Mouse (Mus musculus) ES-E14 (cell line): ENCODE measurements around the gene Hsd11b2. TPM values are rescaled to one million over a fixed set of nuclear protein-coding genes. Genes with fewer than 3 reads are reported as not detected.

Source experiments
- DNase-seq: peaks from one replicate; pipeline ENCODE4 v3.0.0-alpha.2; 2013; ENCODE audit warnings: low read depth, low spot score
- H3K27ac ChIP-seq: 2 replicates; pipeline ENCODE4 v1.5.1; 2012; ENCODE audit warnings: low read depth, mild to moderate bottlenecking, low read length, moderate library complexity, mixed read lengths; ENCODE audit not compliant: poor library complexity, insufficient read depth, severe bottlenecking
- H3K36me3 ChIP-seq: 2 replicates; pipeline ENCODE4 v1.6.1; 2012; ENCODE audit warnings: mild to moderate bottlenecking, low read length, moderate library complexity, mixed read lengths; ENCODE audit not compliant: control insufficient read depth, poor library complexity, insufficient read depth, severe bottlenecking
- H3K4me1 ChIP-seq, 2 experiments: fragments of 150-350 bp in 1 of 2; sonication (generic) in 1 of 2; 2 replicates each; pipeline ENCODE4 v1.6.1; 2012; ENCODE audit warnings: low read length in 2 of 2, mild to moderate bottlenecking in 1 of 2, mixed read lengths in 1 of 2; ENCODE audit not compliant: control insufficient read depth in 2 of 2, insufficient read depth in 2 of 2, poor library complexity in 1 of 2
- H3K4me3 ChIP-seq, 2 experiments: fragments of 150-350 bp in 1 of 2; sonication (generic) in 1 of 2; 2 replicates each; pipeline ENCODE4 v1.5.1; 2012; ENCODE audit warnings: low read length in 2 of 2, low read depth in 1 of 2, mild to moderate bottlenecking in 1 of 2, mixed read lengths in 1 of 2; ENCODE audit not compliant: insufficient read depth in 1 of 2, poor library complexity in 1 of 2, severe bottlenecking in 1 of 2
- H3K9ac ChIP-seq: 2 replicates; pipeline ENCODE4 v1.6.1; 2012; ENCODE audit warnings: low read depth, mild to moderate bottlenecking, low read length, mixed read lengths; ENCODE audit not compliant: poor library complexity, insufficient read depth, severe bottlenecking
- H3K9me3 ChIP-seq: fragments of 150-350 bp; sonication (generic); 2 replicates; pipeline ENCODE4 v1.6.1; 2012; ENCODE audit warnings: low read depth, mild to moderate bottlenecking, low read length; ENCODE audit not compliant: control insufficient read depth, insufficient read depth
- CHD2 ChIP-seq: IDR thresholded peaks from 2 replicates; pipeline ENCODE4 v1.6.1; 2014; ENCODE audit warnings: mild to moderate bottlenecking, low read depth, low read length, inconsistent platforms
- HCFC1 ChIP-seq: IDR thresholded peaks from 2 replicates; pipeline ENCODE4 v1.6.1; 2012; ENCODE audit warnings: low read length, inconsistent platforms, borderline replicate concordance; ENCODE audit not compliant: insufficient read depth
- MAFK ChIP-seq: IDR thresholded peaks from 2 replicates; pipeline ENCODE4 v1.6.1; 2014; ENCODE audit warnings: mild to moderate bottlenecking, low read depth, low read length, inconsistent platforms; ENCODE audit not compliant: insufficient read depth
- ZC3H11A ChIP-seq: IDR thresholded peaks from 2 replicates; pipeline ENCODE4 v1.6.1; 2012; ENCODE audit warnings: low read depth, mild to moderate bottlenecking, inconsistent platforms, low read length, borderline replicate concordance
- ZNF384 ChIP-seq: IDR thresholded peaks from 2 replicates; pipeline ENCODE4 v1.6.1; 2012; ENCODE audit warnings: low read depth, low read length, inconsistent platforms
- in situ Hi-C, 2 experiments: fragments of 600-800 bp; cut with MboI; formaldehyde crosslinking; loops; one replicate each; pipeline ENCODE4 v1.15.1; 2025; ENCODE audit warnings: low sequenced_read_pairs in 2 of 2, inconsistent platforms in 1 of 2; ENCODE audit not compliant: unreplicated experiment in 2 of 2
- total RNA-seq: library from RNA; depleted of rRNA; stranded (reverse); fragments of 300-350 nt; gene quantifications from 2 replicates; pipeline ENCODE4 v1.2.3, GENCODE M21; 2012

Gene Hsd11b2
- total RNA-seq, 1 experiment, result 0.67 TPM

DNA sequence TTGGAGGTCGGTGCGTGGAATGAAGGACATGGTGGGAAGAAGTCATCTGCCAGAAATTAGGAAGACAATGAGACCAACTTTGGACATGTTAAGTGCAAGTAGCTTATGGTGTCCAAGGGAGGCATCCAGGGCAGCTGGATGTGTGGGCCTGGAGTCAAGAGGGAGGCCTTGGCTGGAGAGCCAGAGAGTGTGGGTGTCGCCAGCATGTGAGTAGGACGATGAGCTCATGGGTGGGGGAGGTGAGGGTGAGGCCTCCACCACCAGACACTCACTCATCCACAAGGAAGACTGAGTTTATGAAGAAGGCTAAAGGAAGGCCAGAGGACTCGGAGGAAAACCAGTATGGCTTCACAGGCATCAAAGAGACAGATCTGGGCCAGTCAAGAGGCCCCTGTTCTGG is 3.9 kb upstream of the Hsd11b2 start:
- Histone ChIP-seq H3K4me1 (peaks cover 0 to 18% of the 10 kb centered on the region in 2 experiments; a peak in 2 of 4 replicates), H3K9me3 (no peaks in the 10 kb centered on the region), H3K9ac (no peak overlapping the region), H3K27ac (no peak overlapping the region), H3K36me3 (no peaks in the 10 kb centered on the region), H3K4me3 (no peak overlapping the region)
- no peak for DNase-seq
- TF ChIP-seq HCFC1, result no peak
- no peak for TF ChIP-seq MAFK
- no peak for TF ChIP-seq ZNF384
- no peak for TF ChIP-seq CHD2
- TF ChIP-seq ZC3H11A, result no peak
- in situ Hi-C loops, result no loop called here

- in situ Hi-C loops, result no loop called here
- no peaks in the 10 kb centered on the region for H3K9me3 ChIP-seq
- DNase-seq, result peak; percentile 93
- no peak overlapping the region for H3K9ac ChIP-seq
- no peaks in the 10 kb centered on the region for H3K36me3 ChIP-seq
- no peak for TF ChIP-seq CHD2
- TF ChIP-seq MAFK, result no peak
- TF ChIP-seq ZC3H11A, result peak; percentile 14; the same call in 1 of the 2 replicates
- TF ChIP-seq ZNF384, result no peak
- TF ChIP-seq HCFC1, result no peak
- H3K27ac ChIP-seq, result no peak overlapping the region
- peaks cover 0 to 21% of the 10 kb centered on the region in 2 experiments; a peak in 2 of 4 replicates for H3K4me1 ChIP-seq
- peak overlapping the region in 1 of 2 experiments; percentile 33; a peak in 2 of 4 replicates for H3K4me3 ChIP-seq
Measured at GRCm38 (mm10) chr8:105516018-105516645, 2.4 kb upstream of the Hsd11b2 start.

- H3K9me3 ChIP-seq, result no peaks in the 10 kb centered on the region
- no peak overlapping the region for H3K27ac ChIP-seq
- peaks cover 0 to 23% of the 10 kb centered on the region in 2 experiments; a peak in 2 of 4 replicates for H3K4me1 ChIP-seq
- no peak for DNase-seq
- TF ChIP-seq ZNF384, result no peak
- H3K4me3 ChIP-seq, result no peak overlapping the region
- peaks cover 5% of the 10 kb centered on the region; the same call in 1 of the 2 replicates for H3K36me3 ChIP-seq
- in situ Hi-C loops, result no loop called here
- H3K9ac ChIP-seq, result no peak overlapping the region
Measured at GRCm38 (mm10) chr8:105517346-105517745, 1.2 kb upstream of the Hsd11b2 start.

DNA sequence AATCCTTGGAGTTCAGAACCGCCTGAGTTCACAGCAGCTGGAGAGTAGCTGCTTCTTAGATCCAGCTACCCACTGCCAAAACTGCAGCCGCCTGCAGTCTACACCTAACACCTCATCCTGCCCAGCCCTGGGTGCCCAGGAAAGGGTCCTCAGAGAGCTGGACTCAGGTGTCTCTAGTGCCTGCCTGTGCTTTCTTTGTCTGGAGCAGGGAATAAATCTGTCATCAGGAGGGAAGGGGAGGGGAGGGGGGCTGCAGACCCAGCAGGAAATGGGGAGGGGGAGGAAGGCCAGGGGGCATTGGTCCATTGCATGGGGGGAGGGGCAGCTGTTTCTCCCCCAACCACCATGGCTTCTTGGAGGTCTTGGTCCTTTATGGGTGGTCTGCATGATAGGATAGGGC is 1.0 kb downstream of the Hsd11b2 start:
- H3K4me1 ChIP-seq, result peaks cover 0 to 19% of the 10 kb centered on the region in 2 experiments; a peak in 2 of 4 replicates
- H3K36me3 ChIP-seq, result peaks cover 12% of the 10 kb centered on the region; the same call in 1 of the 2 replicates
- no peak for DNase-seq
- peak overlapping the region; percentile 84 to 90; a peak in 3 of 4 replicates for H3K4me3 ChIP-seq
- no peaks in the 10 kb centered on the region for H3K9me3 ChIP-seq
- in situ Hi-C loops, result no loop called here
- H3K9ac ChIP-seq, result no peak overlapping the region
- no peak for TF ChIP-seq ZNF384
- TF ChIP-seq ZC3H11A, result no peak
- no peak for TF ChIP-seq MAFK
- TF ChIP-seq CHD2, result no peak
- TF ChIP-seq HCFC1, result no peak
- no peak overlapping the region for H3K27ac ChIP-seq

GRCm38 (mm10) chr8:105520521-105520920 is 2.0 kb downstream of the Hsd11b2 start:
- Histone ChIP-seq H3K9me3 (no peaks in the 10 kb centered on the region), H3K9ac (no peak overlapping the region), H3K36me3 (peaks cover 19% of the 10 kb centered on the region; the same call in 1 of the 2 replicates), H3K4me1 (peaks cover 0 to 17% of the 10 kb centered on the region in 2 experiments; a peak in 2 of 4 replicates), H3K4me3 (no peak overlapping the region), H3K27ac (no peak overlapping the region)
- TF ChIP-seq MAFK (no peak), ZC3H11A (no peak), CHD2 (no peak), HCFC1 (no peak), ZNF384 (no peak)
- in situ Hi-C loops, result no loop called here
- DNase-seq, result no peak
